Mouse (Mus musculus): ENCODE measurements at regions not wholly inside any gene's neighbourhood (a gene's known extent, or its start where the extent isn't known, plus 50 kb on each side); places are given as distances from the start of the nearest gene placed in this dataset.

DNA sequence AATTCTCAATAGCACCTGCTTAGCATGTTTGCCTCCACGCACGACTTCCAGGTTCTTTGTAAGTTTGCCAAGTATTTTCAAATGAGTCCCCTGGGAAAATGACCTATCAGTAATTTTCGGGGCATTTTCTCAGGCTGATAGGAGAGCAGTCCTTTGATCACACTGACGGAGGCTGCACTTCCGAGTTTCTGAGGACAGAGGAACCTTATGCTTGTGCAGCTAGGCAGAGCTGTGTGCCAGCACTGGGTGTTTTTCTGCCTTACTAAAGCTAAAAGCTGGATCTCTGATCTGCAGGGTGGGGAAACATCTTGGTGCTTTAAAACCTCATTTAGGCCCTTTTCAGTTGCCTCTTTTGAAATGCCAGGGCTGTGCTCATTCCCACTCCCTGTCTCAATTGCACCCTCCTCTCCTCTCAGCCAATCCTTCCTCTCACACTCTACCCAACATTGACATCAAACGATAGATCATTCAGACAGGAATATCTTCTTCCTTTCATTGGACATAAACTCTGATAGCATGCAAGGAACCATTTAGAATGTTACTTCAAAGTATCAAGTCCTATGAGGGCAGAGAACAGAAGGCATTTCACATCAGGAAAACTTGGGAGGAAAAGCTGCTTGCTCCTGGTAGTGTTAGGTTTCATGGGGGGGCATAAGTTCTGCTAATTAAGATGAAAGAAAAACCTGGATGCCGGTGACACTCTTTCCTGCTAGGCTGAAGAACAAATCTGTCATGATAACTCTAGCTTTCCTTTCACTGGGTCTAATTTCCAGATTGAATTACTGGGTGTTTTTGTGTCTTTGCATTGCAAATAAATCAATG lies 95.3 kb downstream of the Lurap1l start:
- no peak for TF ChIP-seq POLR2A (IDR thresholded peaks at IDR 0.05; ENCODE audit: borderline replicate concordance, insufficient read depth, low read length)
- TF ChIP-seq CTCF (IDR thresholded peaks at IDR 0.05; ENCODE audit: borderline replicate concordance, insufficient read depth, low read depth, low read length), result no peak
- no peak for DNase-seq
- WGBS, result 20% methylated on average over 7 of the region's 7 CpGs
- Histone ChIP-seq H3K4me3 (replicated peaks; ENCODE audit: insufficient read depth, low read depth, low read length) (no peak overlapping the region), H3K27ac (ENCODE audit: insufficient read depth, low read length) (no peak overlapping the region), H3K27me3 (ENCODE audit: control insufficient read depth, insufficient read depth, low read length) (no peaks in the 10 kb centered on the region), H3K4me1 (ENCODE audit: control insufficient read depth, insufficient read depth, low read length) (no peaks in the 10 kb centered on the region)

DNA sequence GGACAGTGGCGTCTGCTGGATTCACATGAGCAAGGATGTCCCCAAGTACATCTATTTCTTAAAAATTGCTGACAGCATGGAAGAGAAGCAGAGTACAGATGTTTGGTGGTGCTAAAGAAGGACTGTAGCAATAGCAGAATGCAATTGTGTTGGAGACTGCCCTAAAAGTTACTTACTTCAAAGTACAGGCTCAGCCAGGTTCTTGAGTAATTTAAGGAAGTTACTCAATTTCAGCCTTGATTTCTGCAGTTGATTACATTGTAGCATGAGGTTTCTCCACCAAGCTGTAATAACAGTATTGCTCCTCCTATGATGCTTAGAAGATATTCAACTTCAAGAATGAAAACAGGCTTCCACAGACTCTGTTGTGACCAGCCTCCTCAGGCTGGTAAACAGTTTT lies 96.1 kb downstream of the Lurap1l start:
- 100% methylated on average over 1 of the region's 1 CpGs for WGBS
- H3K4me1 ChIP-seq (ENCODE audit: control insufficient read depth, insufficient read depth, low read length), result no peaks in the 10 kb centered on the region
- TF ChIP-seq POLR2A (IDR thresholded peaks at IDR 0.05; ENCODE audit: borderline replicate concordance, insufficient read depth, low read length), result no peak
- TF ChIP-seq CTCF (IDR thresholded peaks at IDR 0.05; ENCODE audit: borderline replicate concordance, insufficient read depth, low read depth, low read length), result no peak
- no peak for DNase-seq
- H3K4me3 ChIP-seq (replicated peaks; ENCODE audit: insufficient read depth, low read depth, low read length), result no peak overlapping the region
- no peaks in the 10 kb centered on the region for H3K27me3 ChIP-seq (ENCODE audit: control insufficient read depth, insufficient read depth, low read length)
- no peak overlapping the region for H3K27ac ChIP-seq (ENCODE audit: insufficient read depth, low read length)

GRCm38 (mm10) chr4:81021850-81022249 lies 111.4 kb downstream of the Lurap1l start:
- no peaks in the 10 kb centered on the region for H3K4me1 ChIP-seq (ENCODE audit: control insufficient read depth, insufficient read depth, low read length)
- H3K27me3 ChIP-seq (ENCODE audit: control insufficient read depth, insufficient read depth, low read length), result no peaks in the 10 kb centered on the region
- 33% methylated on average over 2 of the region's 2 CpGs for WGBS
- no peak for DNase-seq
- H3K27ac ChIP-seq (ENCODE audit: insufficient read depth, low read length), result no peak overlapping the region
- TF ChIP-seq POLR2A (IDR thresholded peaks at IDR 0.05; ENCODE audit: borderline replicate concordance, insufficient read depth, low read length), result no peak
- no peak for TF ChIP-seq CTCF (IDR thresholded peaks at IDR 0.05; ENCODE audit: borderline replicate concordance, insufficient read depth, low read depth, low read length)
- no peak overlapping the region for H3K4me3 ChIP-seq (replicated peaks; ENCODE audit: insufficient read depth, low read depth, low read length)

GRCm38 (mm10) chr4:81023436-81023983 lies 113.1 kb downstream of the Lurap1l start:
- Histone ChIP-seq H3K4me3 (replicated peaks; ENCODE audit: insufficient read depth, low read depth, low read length) (no peak overlapping the region), H3K27me3 (ENCODE audit: control insufficient read depth, insufficient read depth, low read length) (no peaks in the 10 kb centered on the region), H3K27ac (ENCODE audit: insufficient read depth, low read length) (no peak overlapping the region), H3K4me1 (ENCODE audit: control insufficient read depth, insufficient read depth, low read length) (no peaks in the 10 kb centered on the region)
- DNase-seq, result no peak
- WGBS, result 81% methylated on average over 14 of the region's 14 CpGs
- TF ChIP-seq CTCF (IDR thresholded peaks at IDR 0.05; ENCODE audit: borderline replicate concordance, insufficient read depth, low read depth, low read length), result no peak
- TF ChIP-seq POLR2A (IDR thresholded peaks at IDR 0.05; ENCODE audit: borderline replicate concordance, insufficient read depth, low read length), result no peak

DNA sequence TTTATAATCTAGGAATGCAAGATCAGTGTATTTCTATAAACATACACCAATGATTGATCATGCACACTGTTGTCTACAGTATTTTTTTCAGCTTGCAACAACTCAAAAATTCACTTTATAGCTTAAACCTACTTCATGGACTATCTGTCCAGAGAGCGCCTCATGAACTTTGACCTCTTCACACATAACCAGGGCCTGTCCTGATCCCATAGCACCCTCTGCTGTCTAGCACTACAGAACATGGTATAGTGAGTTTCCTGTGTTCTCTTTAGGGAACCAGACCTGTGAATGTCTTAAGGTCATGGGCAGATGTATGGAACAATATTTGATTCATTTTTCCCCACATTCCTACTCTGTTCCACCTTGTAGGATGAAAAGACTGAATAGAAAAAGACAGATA lies 117.1 kb downstream of the Lurap1l start:
- no peak overlapping the region for H3K27ac ChIP-seq (ENCODE audit: insufficient read depth, low read length)
- TF ChIP-seq POLR2A (IDR thresholded peaks at IDR 0.05; ENCODE audit: borderline replicate concordance, insufficient read depth, low read length) (no peak), CTCF (IDR thresholded peaks at IDR 0.05; ENCODE audit: borderline replicate concordance, insufficient read depth, low read depth, low read length) (no peak)
- DNase-seq, result no peak
- no peaks in the 10 kb centered on the region for H3K4me1 ChIP-seq (ENCODE audit: control insufficient read depth, insufficient read depth, low read length)
- no peak overlapping the region for H3K4me3 ChIP-seq (replicated peaks; ENCODE audit: insufficient read depth, low read depth, low read length)
- no peaks in the 10 kb centered on the region for H3K27me3 ChIP-seq (ENCODE audit: control insufficient read depth, insufficient read depth, low read length)
- whole genome bisulfite sequencing, result 94% methylated on average over 1 of the region's 1 CpGs

GRCm38 (mm10) chr4:81030671-81031070 lies 120.2 kb downstream of the Lurap1l start:
- no peaks in the 10 kb centered on the region for H3K27me3 ChIP-seq (ENCODE audit: control insufficient read depth, insufficient read depth, low read length)
- no peaks in the 10 kb centered on the region for H3K4me1 ChIP-seq (ENCODE audit: control insufficient read depth, insufficient read depth, low read length)
- TF ChIP-seq POLR2A (IDR thresholded peaks at IDR 0.05; ENCODE audit: borderline replicate concordance, insufficient read depth, low read length) (no peak), CTCF (IDR thresholded peaks at IDR 0.05; ENCODE audit: borderline replicate concordance, insufficient read depth, low read depth, low read length) (no peak)
- no peak overlapping the region for H3K4me3 ChIP-seq (replicated peaks; ENCODE audit: insufficient read depth, low read depth, low read length)
- no peak overlapping the region for H3K27ac ChIP-seq (ENCODE audit: insufficient read depth, low read length)
- DNase-seq, result peak in 1 of 2 experiments; percentile 5
- WGBS, result 72% methylated on average over 3 of the region's 3 CpGs

GRCm38 (mm10) chr4:81037336-81037902 lies 127.0 kb downstream of the Lurap1l start:
- no peak for TF ChIP-seq POLR2A (IDR thresholded peaks at IDR 0.05; ENCODE audit: borderline replicate concordance, insufficient read depth, low read length)
- no peak for TF ChIP-seq CTCF (IDR thresholded peaks at IDR 0.05; ENCODE audit: borderline replicate concordance, insufficient read depth, low read depth, low read length)

GRCm38 (mm10) chr4:81058227-81058626 lies 147.8 kb downstream of the Lurap1l start:
- WGBS, result 96% methylated on average over 1 of the region's 1 CpGs
- Histone ChIP-seq H3K4me3 (replicated peaks; ENCODE audit: insufficient read depth, low read depth, low read length) (no peak overlapping the region), H3K4me1 (ENCODE audit: control insufficient read depth, insufficient read depth, low read length) (no peaks in the 10 kb centered on the region), H3K27me3 (ENCODE audit: control insufficient read depth, insufficient read depth, low read length) (no peaks in the 10 kb centered on the region), H3K27ac (ENCODE audit: insufficient read depth, low read length) (no peak overlapping the region)
- TF ChIP-seq CTCF (IDR thresholded peaks at IDR 0.05; ENCODE audit: borderline replicate concordance, insufficient read depth, low read depth, low read length) (no peak), POLR2A (IDR thresholded peaks at IDR 0.05; ENCODE audit: borderline replicate concordance, insufficient read depth, low read length) (no peak)
- DNase-seq, result no peak

More at GRCm38 (mm10) chr4:81037336-81037902, 127.0 kb downstream of the Lurap1l start:
- DNase-seq, result no peak
- no peak overlapping the region for H3K4me3 ChIP-seq (replicated peaks; ENCODE audit: insufficient read depth, low read depth, low read length)
- H3K27me3 ChIP-seq (ENCODE audit: control insufficient read depth, insufficient read depth, low read length), result no peaks in the 10 kb centered on the region
- H3K27ac ChIP-seq (ENCODE audit: insufficient read depth, low read length), result no peak overlapping the region
- H3K4me1 ChIP-seq (ENCODE audit: control insufficient read depth, insufficient read depth, low read length), result no peaks in the 10 kb centered on the region

All from cerebellum, adult 2 months (tissue).